Mouse (Mus musculus) naive thymus-derived CD4-positive, alpha-beta T cell, adult 5 months (primary cell): Measurements from ENCODE around the gene Pth2. TPM values are rescaled to one million over a fixed set of nuclear protein-coding genes. Genes with fewer than 3 reads are reported as not detected.

Experiments used
- polyA plus RNA-seq: library from polyadenylated mRNA; unstranded; fragments of 100-300 nt; shearing (Covaris generic); gene quantifications from one replicate; pipeline ENCODE4 v1.2.1, GENCODE M21; 2017

Pth2 gene
- not detected for polyA plus RNA-seq

DNA sequence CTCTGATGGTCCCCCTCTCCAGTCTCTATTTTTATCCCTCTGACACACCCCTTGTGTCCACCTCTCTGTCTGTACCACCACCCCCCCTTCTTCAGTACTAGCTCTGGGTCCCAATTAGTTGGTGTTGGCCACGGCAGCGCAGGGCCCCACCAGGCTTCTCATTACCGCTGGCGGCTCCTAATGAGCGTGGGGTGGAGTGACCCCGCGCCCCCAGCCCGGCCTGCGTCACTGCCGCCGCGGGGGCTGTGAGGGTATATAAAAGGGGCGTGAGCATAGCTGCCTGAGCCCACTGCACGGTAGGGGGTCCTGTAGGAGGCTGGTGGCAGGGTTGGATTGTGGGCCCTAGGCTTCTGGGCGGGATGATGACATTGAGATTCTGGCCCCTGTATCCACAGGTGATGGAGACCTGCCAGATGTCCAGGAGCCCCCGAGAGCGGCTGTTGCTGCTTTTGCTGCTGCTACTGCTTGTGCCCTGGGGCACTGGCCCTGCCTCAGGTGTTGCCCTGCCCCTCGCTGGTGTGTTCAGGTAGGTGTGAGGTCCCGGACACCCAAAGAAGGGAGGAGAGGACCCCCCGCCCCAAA lies at the start of gene Pth2:
TSS of gene Pth2 (plus strand) at position 100 of the 582 bp plus-strand sequence.

DNA sequence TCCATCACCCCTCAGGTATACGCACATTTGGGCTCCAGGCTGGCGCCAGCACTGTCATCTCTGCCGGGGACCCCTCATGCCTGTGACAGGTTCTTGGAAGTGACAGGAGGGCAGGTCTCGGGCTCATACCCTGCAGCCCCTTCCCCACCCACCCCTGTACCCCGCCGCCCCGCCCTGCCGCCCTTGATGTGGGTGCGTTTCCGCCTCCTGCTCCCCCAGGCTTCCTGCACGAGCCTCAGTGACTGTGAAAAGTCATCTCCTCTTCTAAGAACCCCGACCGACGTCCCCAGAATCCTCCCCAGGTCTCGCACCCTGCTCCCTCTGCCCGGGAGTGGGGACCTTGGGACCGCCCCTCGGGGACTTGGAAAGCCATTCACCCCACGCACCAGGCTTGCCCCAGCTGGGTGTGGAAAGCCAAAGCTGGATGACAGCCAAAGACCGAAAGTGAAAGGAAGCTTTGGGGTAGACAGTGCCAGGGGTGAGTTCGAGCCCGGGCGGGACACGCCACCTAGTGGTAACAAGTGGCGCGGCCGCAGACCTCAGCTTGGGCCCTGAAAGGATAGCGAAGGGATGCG lies 44.7 kb upstream of the Pth2 start, which contains the start of the genes Gm45713 and Flt3l:
TSS of gene Gm45713 (minus strand) at position 239 of the 575 bp plus-strand sequence.
TSS of gene Flt3l (minus strand) at position 440 of the 575 bp plus-strand sequence.

GRCm38 (mm10) chr7:45154096-45154992 lies 26.5 kb upstream of the Pth2 start, which contains the start of the genes Pih1d1 and Aldh16a1:
TSS of gene Pih1d1 (plus strand) at chr7:45154303.
TSS of gene Aldh16a1 (minus strand) at chr7:45154584.

DNA sequence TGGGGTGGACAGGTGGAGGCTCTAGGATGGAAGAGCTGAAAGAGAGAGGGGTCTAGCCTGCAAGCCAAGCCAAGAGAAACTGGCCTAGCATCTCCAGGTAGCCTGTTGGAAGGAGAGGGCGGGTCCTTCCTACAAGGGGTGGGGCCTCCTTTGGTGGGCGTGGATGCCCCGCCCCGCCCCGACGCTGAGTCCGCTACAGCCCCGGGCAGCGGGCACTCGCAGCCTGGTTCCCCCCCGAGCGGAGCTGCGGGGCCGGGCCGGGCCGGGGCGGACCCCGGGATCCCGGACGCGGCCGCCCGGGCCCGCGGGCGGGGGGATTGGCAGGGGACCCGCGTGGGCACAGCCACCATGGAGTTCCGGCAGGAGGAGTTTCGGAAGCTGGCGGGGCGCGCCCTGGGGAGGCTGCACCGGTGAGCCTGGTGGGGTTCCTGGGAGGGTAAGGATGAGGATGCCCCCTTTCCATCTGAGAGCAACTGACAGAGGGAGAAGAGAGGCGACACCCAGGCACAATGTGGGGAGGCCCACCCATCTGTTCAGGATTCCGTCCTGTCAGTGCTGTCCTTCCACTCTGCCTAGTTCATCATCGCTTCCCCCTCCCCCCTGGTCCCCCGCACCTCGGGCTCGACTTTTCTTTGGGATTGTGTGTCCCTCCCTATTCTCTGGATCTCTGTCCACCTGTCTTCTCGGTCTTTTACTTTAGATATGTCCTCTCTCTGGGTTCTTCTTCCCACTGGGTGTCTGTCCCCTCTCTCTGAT lies 16.9 kb upstream of the Pth2 start, which contains the start of gene Slc17a7:
TSS of gene Slc17a7 (plus strand) at position 215 of the 756 bp plus-strand sequence.

GRCm38 (mm10) chr7:45179469-45179868 lies 1.3 kb upstream of the Pth2 start, which contains the start of gene Gfy:
TSS of gene Gfy (minus strand) at chr7:45179569.

DNA sequence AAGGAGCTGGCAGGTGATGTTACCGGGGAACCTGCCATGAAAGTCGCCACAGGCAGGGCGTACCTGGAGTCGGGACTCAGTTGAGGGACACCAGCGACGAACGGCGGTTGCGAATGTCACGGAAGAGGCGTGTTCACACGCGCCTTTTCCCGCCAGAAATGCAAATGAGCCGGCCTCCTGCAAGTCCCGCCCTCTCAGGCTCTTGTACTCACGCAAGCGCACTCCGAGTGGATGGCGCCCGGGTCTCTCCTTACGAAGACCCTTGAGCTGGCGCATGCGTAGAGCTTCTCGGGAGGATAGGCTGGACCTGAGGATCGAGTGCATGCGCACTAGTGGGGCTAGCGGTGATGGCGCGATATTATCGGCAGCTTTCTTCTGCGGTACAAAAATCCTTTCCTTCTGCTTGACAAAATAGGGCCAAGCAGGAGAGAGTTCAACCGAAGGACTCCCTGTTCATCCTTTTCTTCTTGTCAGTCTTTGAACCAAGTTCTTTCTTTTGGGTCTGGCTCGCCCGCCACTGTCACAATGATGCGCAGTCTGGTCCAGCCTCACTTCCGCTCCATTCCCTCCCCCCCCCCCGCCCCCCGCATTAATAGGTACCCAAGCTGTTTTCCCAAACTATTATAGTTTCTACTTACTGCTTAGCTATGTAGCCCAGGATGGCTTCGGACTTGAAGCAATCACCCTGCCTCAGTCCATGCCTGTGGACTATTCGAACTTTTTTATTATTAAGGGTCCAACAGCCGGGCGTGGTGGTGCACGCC lies 23.8 kb downstream of the Pth2 start, which contains the start of gene Ccdc155:
TSS of gene Ccdc155 (minus strand) at position 513 of the 764 bp plus-strand sequence.

GRCm38 (mm10) chr7:45211851-45212251 lies 31.1 kb downstream of the Pth2 start, which contains the start of gene Dkkl1:
TSS of gene Dkkl1 (minus strand) at chr7:45212147.

DNA sequence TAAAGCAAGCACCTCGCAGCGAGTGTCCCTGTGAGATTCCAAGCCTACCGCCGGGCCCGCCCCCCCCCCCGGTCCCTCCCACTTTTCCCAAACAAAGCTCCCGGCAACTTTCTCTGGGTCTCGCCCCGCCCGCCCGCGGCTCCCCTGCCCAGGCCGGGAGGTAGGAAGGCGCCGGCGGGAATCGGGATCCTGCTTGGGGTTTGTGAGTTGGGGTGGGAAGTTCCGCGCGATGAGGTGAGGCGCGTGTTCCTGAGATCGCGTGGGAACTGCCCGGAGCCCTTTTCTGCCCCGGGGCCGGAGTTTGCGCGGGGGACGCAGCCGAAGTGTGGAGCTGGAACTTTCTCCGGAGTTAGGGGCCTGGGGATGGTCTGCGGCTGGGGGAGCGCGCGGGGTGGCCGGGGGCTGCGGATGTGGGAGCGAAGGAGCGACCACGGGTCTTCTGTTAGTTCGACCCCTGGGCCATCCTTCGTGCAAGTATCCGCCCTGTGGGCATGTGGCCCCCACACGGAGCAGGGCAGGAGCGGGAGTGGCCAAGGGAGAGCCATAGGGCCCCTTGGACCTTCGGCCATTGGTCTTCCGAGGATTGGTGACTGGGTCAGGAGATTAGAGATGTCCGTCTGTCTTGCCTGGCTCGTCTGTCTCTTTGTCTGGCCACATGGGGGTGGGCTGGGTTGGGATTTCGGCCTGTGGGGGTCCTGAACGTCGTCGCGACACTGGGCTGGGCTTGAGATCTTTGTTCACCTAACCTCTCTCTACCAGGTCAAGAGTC lies 35.1 kb downstream of the Pth2 start, which contains the start of gene Tead2:
TSS of gene Tead2 (plus strand) at position 81 of the 769 bp plus-strand sequence.

Other genes with a start within 250 kb of the Pth2 start
- gene Tsks, start 237.8 kb upstream of the Pth2 start, polyA plus RNA-seq, result not detected
- gene Cpt1c, start 206.1 kb upstream of the Pth2 start, polyA plus RNA-seq, result not detected
- 161 TPM for gene Prmt1, start 194.4 kb upstream of the Pth2 start, polyA plus RNA-seq
- 172 TPM for gene Irf3, start 183.3 kb upstream of the Pth2 start, polyA plus RNA-seq
- 17.5 TPM for gene Bcl2l12, start 182.3 kb upstream of the Pth2 start, polyA plus RNA-seq
- 27.3 TPM for gene Scaf1, start 164.6 kb upstream of the Pth2 start, polyA plus RNA-seq
- gene Rras, start 163.0 kb upstream of the Pth2 start, polyA plus RNA-seq, result 11.5 TPM
- 2.2 TPM for gene Prr12, start 128.1 kb upstream of the Pth2 start, polyA plus RNA-seq
- 104 TPM for gene Nosip, start 118.6 kb upstream of the Pth2 start, polyA plus RNA-seq
- 1.7 TPM for gene Prrg2, start 118.3 kb upstream of the Pth2 start, polyA plus RNA-seq
- 10.6 TPM for gene Rcn3, start 88.8 kb upstream of the Pth2 start, polyA plus RNA-seq
- 6.2 TPM for gene Fcgrt, start 77.1 kb upstream of the Pth2 start, polyA plus RNA-seq
- gene Rps11, start 56.6 kb upstream of the Pth2 start, polyA plus RNA-seq, result 2,728 TPM
- gene Rpl13a, start 52.2 kb upstream of the Pth2 start, polyA plus RNA-seq, result 3,371 TPM
- not detected for gene Gm45713, start 44.8 kb upstream of the Pth2 start, polyA plus RNA-seq
- gene Flt3l, start 44.6 kb upstream of the Pth2 start, polyA plus RNA-seq, result 252 TPM
- 30.4 TPM for gene Pih1d1, start 26.7 kb upstream of the Pth2 start, polyA plus RNA-seq
- 42.7 TPM for gene Aldh16a1, start 26.4 kb upstream of the Pth2 start, polyA plus RNA-seq
- gene Slc17a7, start 17.0 kb upstream of the Pth2 start, polyA plus RNA-seq, result 0.20 TPM
- not detected for gene Gfy, start 1.4 kb upstream of the Pth2 start, polyA plus RNA-seq
- not detected for gene Ccdc155, start 23.9 kb downstream of the Pth2 start, polyA plus RNA-seq
- 2.7 TPM for gene Dkkl1, start 31.2 kb downstream of the Pth2 start, polyA plus RNA-seq
- 0.95 TPM for gene Tead2, start 34.8 kb downstream of the Pth2 start, polyA plus RNA-seq
- gene Cd37, start 58.1 kb downstream of the Pth2 start, polyA plus RNA-seq, result 402 TPM
- not detected for gene Slc6a16, start 60.1 kb downstream of the Pth2 start, polyA plus RNA-seq
- gene Slc6a21, start 96.5 kb downstream of the Pth2 start, polyA plus RNA-seq, result not detected
- gene Trpm4, start 152.8 kb downstream of the Pth2 start, polyA plus RNA-seq, result 8.0 TPM
- gene Hrc, start 154.3 kb downstream of the Pth2 start, polyA plus RNA-seq, result not detected
- not detected for gene Ppfia3, start 186.0 kb downstream of the Pth2 start, polyA plus RNA-seq
- not detected for gene Lin7b, start 189.6 kb downstream of the Pth2 start, polyA plus RNA-seq
- gene Snrnp70, start 214.7 kb downstream of the Pth2 start, polyA plus RNA-seq, result 236 TPM
- gene Kcna7, start 224.7 kb downstream of the Pth2 start, polyA plus RNA-seq, result not detected
- gene Ntf5, start 232.7 kb downstream of the Pth2 start, polyA plus RNA-seq, result not detected
- not detected for gene Lhb, start 239.8 kb downstream of the Pth2 start, polyA plus RNA-seq